Mouse (Mus musculus): Measurements from ENCODE around the gene Etv1. TPM values are rescaled to one million over a fixed set of nuclear protein-coding genes. Genes with fewer than 3 reads are reported as not detected.
A peak's percentile ranks its signal among the peaks of the same experiment; 100 is the strongest.

The Etv1 gene
- 15.8 and 30.9 TPM in 2 replicates for polyA plus RNA-seq (2014; fragmentation: Nextera tagmentation; extraction: Ambion mirVana)

DNA sequence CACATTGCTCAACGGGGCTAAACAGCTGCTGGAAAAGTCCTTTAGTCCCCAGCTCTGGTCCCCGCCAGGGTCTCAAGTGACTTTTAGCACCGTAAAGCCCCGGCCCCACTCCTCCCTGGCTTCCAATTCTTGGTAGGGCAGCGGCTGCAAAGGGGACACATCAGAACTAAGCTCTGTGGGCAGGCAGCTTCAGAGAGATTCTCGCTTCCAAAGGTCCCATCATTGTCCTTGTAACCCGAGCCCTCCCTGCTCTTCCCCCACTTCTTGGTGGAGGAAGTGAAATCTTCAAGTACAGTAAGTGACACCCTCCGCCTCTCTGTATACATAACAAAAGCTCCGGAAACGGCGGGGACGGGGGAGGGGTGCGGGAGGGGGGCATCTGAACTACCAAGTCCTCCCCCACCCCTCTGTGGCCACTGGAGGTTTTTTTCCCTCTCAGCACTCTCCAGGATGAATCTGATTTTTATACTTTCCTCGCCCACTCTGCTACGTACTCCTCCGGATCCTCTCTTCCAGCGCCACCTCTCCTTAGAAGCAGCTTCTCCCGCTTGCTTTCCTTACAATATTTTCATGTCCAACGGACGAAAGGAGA lies at the start of gene Etv1:
TSS of gene Etv1 (plus strand) at position 195 of the 592 bp plus-strand sequence.
- peak within 1 kb of the TSS; percentile 58 for H3K9ac ChIP-seq (replicated peaks; ENCODE audit: low read depth, low read length)
- H3K36me3 ChIP-seq (ENCODE audit: control insufficient read depth, insufficient read depth, low read length), result no peaks in the 10 kb centered on the region
- no peaks in the 10 kb centered on the region for H3K4me1 ChIP-seq (ENCODE audit: control insufficient read depth, insufficient read depth, low read length)
- no peaks in the 10 kb centered on the region for H3K9me3 ChIP-seq (ENCODE audit: control insufficient read depth, low read length)
- no peaks in the 10 kb centered on the region for H3K27me3 ChIP-seq (ENCODE audit: control insufficient read depth, insufficient read depth, low read length)
- WGBS, result under 1% methylated on average over 20 of the region's 20 CpGs
- peak; percentile 41 for ATAC-seq (ENCODE audit: low read depth)
- H3K4me3 ChIP-seq (ENCODE audit: low read depth, low read length), result peak within 1 kb of the TSS; percentile 43
- peak within 1 kb of the TSS; percentile 72 for H3K27ac ChIP-seq (ENCODE audit: low read depth, low read length)
- peak within 1 kb of the TSS; percentile 99 for H3K4me2 ChIP-seq (ENCODE audit: low read depth, low read length)

DNA sequence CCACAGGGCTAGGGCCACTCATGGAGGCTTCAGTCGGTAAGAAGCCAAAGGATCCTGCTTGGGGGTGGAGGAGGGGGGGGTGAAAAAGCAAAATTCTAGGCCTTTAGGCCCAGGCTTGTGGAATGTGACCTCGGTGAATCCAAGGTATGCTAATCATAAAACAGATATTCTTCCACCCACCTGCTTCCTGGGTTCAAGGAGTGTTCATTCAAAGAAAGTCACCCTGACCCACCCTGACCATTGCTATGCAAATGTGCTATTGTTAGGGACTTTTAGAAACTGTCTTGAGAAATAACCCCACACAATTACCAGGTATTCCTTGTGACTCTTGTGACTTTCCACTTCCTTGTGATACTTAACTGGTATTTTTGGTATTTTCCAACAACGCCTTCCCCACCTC lies 49.5 kb upstream of the Etv1 start:
- Histone ChIP-seq H3K27me3 (ENCODE audit: control insufficient read depth, insufficient read depth, low read length) (no peaks in the 10 kb centered on the region), H3K9me3 (ENCODE audit: control insufficient read depth, low read length) (no peaks in the 10 kb centered on the region), H3K4me2 (ENCODE audit: low read depth, low read length) (no peak overlapping the region), H3K9ac (replicated peaks; ENCODE audit: low read depth, low read length) (no peak overlapping the region), H3K27ac (ENCODE audit: low read depth, low read length) (no peak overlapping the region), H3K36me3 (ENCODE audit: control insufficient read depth, insufficient read depth, low read length) (no peaks in the 10 kb centered on the region), H3K4me1 (ENCODE audit: control insufficient read depth, insufficient read depth, low read length) (no peaks in the 10 kb centered on the region), H3K4me3 (ENCODE audit: low read depth, low read length) (no peak overlapping the region)
- 74% methylated on average over 3 of the region's 3 CpGs for WGBS
- ATAC-seq (ENCODE audit: low read depth), result no peak

DNA sequence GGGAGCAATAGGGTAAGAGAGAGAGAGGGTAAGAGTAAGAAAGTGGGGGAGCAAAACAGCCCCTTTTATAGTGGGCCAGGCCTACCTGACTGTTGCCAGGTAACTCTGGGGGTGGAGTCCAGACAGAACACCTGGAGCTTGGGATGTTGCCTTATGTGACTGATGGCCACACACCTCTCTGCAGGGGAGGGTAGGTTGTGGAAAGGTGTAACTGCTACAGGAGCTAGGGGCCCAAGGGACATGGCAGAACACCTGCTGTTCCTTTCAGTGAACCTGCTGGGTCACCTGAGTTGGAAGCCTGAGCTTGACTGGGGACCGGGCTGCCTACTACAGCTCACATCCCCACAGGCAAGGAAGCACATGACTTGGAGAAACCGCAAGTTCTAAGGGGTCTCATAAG lies 48.4 kb upstream of the Etv1 start:
- H3K9me3 ChIP-seq (ENCODE audit: control insufficient read depth, low read length), result no peaks in the 10 kb centered on the region
- H3K4me1 ChIP-seq (ENCODE audit: control insufficient read depth, insufficient read depth, low read length), result no peaks in the 10 kb centered on the region
- H3K4me3 ChIP-seq (ENCODE audit: low read depth, low read length), result no peak overlapping the region
- no peaks in the 10 kb centered on the region for H3K36me3 ChIP-seq (ENCODE audit: control insufficient read depth, insufficient read depth, low read length)
- no peaks in the 10 kb centered on the region for H3K27me3 ChIP-seq (ENCODE audit: control insufficient read depth, insufficient read depth, low read length)
- no peak overlapping the region for H3K9ac ChIP-seq (replicated peaks; ENCODE audit: low read depth, low read length)
- no peak overlapping the region for H3K27ac ChIP-seq (ENCODE audit: low read depth, low read length)
- no peak overlapping the region for H3K4me2 ChIP-seq (ENCODE audit: low read depth, low read length)
- no peak for ATAC-seq (ENCODE audit: low read depth)
- WGBS, result 96% methylated on average over 2 of the region's 2 CpGs

DNA sequence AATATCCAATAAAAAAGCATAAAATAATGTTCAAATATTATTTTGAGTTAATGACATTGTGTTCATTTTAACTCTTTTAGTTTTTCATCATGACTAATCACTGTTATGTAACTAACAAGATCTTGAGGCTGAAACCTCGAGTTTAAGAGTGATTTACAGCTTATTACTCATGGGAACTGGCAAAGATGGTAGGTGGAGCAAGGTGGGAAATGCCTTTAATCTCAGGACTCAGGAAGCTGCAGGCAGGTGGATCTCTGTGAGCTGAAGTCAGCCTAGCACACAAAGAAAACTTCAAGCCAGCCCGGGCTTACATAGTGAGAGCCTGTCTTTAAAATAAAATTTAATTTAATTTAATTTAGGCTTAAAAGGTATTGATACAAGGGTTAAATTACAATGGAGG lies 19.9 kb upstream of the Etv1 start:
- H3K9me3 ChIP-seq (ENCODE audit: control insufficient read depth, low read length), result no peaks in the 10 kb centered on the region
- 49% methylated on average over 2 of the region's 2 CpGs for WGBS
- no peak overlapping the region for H3K27ac ChIP-seq (ENCODE audit: low read depth, low read length)
- H3K9ac ChIP-seq (replicated peaks; ENCODE audit: low read depth, low read length), result no peak overlapping the region
- no peak overlapping the region for H3K4me3 ChIP-seq (ENCODE audit: low read depth, low read length)
- no peaks in the 10 kb centered on the region for H3K36me3 ChIP-seq (ENCODE audit: control insufficient read depth, insufficient read depth, low read length)
- ATAC-seq (ENCODE audit: low read depth), result no peak
- no peaks in the 10 kb centered on the region for H3K27me3 ChIP-seq (ENCODE audit: control insufficient read depth, insufficient read depth, low read length)
- H3K4me1 ChIP-seq (ENCODE audit: control insufficient read depth, insufficient read depth, low read length), result no peaks in the 10 kb centered on the region
- no peak overlapping the region for H3K4me2 ChIP-seq (ENCODE audit: low read depth, low read length)

DNA sequence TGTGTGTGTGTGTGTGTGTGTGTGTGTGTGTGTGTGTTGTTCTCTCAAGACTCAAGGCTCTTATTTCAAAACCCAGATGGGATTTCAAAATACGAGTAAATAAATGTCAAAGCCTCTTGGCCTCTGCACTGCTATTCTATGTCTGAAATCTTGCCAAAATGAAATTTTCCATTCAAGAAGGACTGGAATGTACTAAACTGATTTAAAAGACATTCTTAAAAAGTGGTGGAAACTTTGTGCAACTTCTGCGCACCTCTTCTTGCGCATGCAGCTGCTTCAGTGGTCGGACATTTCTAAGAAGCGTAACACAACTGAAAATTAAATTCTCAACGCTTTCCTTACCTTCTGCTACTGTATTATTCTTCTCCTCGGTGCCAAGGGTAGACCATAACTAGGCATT lies 1.9 kb upstream of the Etv1 start:
- Histone ChIP-seq H3K4me3 (ENCODE audit: low read depth, low read length) (no peak overlapping the region), H3K4me1 (ENCODE audit: control insufficient read depth, insufficient read depth, low read length) (no peaks in the 10 kb centered on the region), H3K9me3 (ENCODE audit: control insufficient read depth, low read length) (no peaks in the 10 kb centered on the region), H3K4me2 (ENCODE audit: low read depth, low read length) (peak overlapping the region; percentile 99; the same call in 1 of the 2 replicates), H3K36me3 (ENCODE audit: control insufficient read depth, insufficient read depth, low read length) (no peaks in the 10 kb centered on the region), H3K27ac (ENCODE audit: low read depth, low read length) (no peak overlapping the region), H3K27me3 (ENCODE audit: control insufficient read depth, insufficient read depth, low read length) (no peaks in the 10 kb centered on the region), H3K9ac (replicated peaks; ENCODE audit: low read depth, low read length) (no peak overlapping the region)
- ATAC-seq (ENCODE audit: low read depth), result no peak
- 76% methylated on average over 7 of the region's 7 CpGs for WGBS

DNA sequence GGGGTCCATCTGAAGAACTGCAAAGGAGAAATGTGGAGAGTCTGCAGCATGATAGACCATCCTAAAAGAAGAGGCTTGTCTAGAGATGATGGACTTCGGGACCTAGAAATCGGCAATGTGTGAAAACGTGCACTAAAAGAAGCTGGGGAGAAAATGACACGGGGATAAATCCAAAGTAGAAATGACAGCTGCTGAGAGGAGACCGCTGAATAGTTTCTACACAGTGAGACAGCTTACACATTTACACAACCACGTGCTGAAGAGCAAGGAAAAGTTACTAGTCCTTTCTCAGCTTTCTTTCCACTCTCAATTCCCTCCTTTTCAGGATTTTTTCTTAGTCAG lies 1.3 kb upstream of the Etv1 start:
- no peaks in the 10 kb centered on the region for H3K4me1 ChIP-seq (ENCODE audit: control insufficient read depth, insufficient read depth, low read length)
- no peak for ATAC-seq (ENCODE audit: low read depth)
- no peaks in the 10 kb centered on the region for H3K27me3 ChIP-seq (ENCODE audit: control insufficient read depth, insufficient read depth, low read length)
- WGBS, result 8% methylated on average over 6 of the region's 6 CpGs
- no peak overlapping the region; the same call in 1 of the 2 replicates for H3K9ac ChIP-seq (replicated peaks; ENCODE audit: low read depth, low read length)
- no peak overlapping the region for H3K27ac ChIP-seq (ENCODE audit: low read depth, low read length)
- H3K36me3 ChIP-seq (ENCODE audit: control insufficient read depth, insufficient read depth, low read length), result no peaks in the 10 kb centered on the region
- H3K4me3 ChIP-seq (ENCODE audit: low read depth, low read length), result peak overlapping the region; percentile 43
- no peaks in the 10 kb centered on the region for H3K9me3 ChIP-seq (ENCODE audit: control insufficient read depth, low read length)
- peak overlapping the region; percentile 99 for H3K4me2 ChIP-seq (ENCODE audit: low read depth, low read length)

DNA sequence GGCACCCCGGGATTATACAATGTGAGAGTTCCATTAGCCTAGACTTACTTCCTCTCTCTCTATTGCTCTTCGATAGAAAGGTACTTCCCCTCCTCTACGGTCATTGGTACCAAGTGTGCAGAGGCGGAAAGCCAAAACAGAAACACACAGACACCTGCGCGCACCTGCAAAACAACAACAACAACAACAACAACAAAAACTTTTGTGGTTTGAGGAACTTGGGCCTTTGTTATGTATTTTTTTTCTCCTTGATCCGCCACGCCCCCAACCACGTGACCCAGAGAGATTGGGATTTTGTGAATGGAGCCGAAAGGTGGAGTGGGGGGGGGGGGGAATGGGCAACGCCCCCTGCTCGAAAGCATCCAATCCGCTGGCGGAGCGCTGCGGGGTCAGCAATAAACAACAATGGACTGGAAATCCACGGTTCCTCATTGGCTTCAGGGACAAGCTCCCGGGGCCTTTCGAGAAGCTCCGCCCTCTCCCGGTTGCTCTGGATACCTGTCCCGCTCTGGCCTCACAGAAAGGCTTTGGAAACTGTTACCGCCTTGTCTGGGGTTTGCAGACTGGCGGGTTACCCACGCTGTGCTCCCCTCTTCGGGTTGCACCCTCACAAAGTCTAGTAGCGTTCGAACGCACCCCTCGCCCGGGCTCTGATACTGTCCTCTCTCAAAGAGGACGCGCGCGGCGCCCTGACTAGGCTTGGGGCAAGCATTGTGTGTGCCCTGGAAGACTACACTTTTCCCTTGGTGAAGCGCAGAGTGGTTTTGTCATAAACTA lies 693 bp upstream of the Etv1 start:
- WGBS, result 0% methylated on average over 37 of the region's 37 CpGs
- no peaks in the 10 kb centered on the region for H3K4me1 ChIP-seq (ENCODE audit: control insufficient read depth, insufficient read depth, low read length)
- H3K4me2 ChIP-seq (ENCODE audit: low read depth, low read length), result peak overlapping the region; percentile 99
- no peaks in the 10 kb centered on the region for H3K9me3 ChIP-seq (ENCODE audit: control insufficient read depth, low read length)
- peak overlapping the region; percentile 58 for H3K9ac ChIP-seq (replicated peaks; ENCODE audit: low read depth, low read length)
- no peaks in the 10 kb centered on the region for H3K27me3 ChIP-seq (ENCODE audit: control insufficient read depth, insufficient read depth, low read length)
- peak overlapping the region; percentile 72 for H3K27ac ChIP-seq (ENCODE audit: low read depth, low read length)
- no peaks in the 10 kb centered on the region for H3K36me3 ChIP-seq (ENCODE audit: control insufficient read depth, insufficient read depth, low read length)
- peak overlapping the region; percentile 43 for H3K4me3 ChIP-seq (ENCODE audit: low read depth, low read length)
- ATAC-seq (ENCODE audit: low read depth), result peak; percentile 97

DNA sequence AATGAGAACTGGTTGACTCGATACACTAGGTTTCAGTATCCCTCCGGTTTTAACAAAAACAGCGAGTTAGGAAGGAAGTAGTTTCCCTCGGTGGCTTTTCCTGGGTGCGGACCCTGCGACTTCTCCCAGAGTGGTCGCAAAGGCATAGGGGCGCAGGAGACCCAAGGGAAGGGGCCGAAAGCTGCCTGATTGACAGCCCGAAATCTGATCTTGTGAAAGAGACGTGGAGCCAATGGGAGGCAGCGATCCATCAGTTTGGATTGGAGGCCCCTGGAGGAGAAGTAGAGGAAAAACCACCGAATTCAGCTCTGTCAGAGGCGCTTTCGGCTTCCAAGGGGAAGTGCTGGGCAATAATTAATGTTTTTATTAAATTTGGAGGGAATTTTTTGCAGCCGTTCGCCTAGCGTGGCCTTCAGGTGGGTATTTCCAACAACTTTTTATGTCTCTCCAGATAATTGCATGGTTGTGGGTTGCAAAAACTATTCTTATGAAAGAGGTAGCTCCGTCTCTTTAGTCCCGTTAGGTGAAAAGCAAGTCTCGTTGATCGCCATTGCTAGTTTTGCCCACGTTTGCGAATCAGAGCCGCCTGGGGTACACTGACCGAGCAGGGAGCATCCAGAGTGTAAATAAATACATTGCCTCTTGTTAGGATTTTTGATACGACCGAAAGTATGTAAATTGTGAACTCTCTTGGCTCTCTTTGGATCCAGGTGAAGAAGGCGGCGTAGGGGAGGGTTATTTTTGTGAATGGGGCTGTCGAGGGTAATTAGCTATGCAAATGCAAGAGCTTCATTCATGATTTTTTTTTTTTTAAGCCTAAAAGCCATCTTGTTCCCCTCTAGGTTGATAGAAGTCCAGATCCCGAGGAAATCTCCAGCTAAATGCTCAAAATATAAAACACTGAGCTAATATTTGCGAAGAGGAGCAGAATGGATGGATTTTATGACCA lies 1.1 kb downstream of the Etv1 start:
- no peaks in the 10 kb centered on the region for H3K27me3 ChIP-seq (ENCODE audit: control insufficient read depth, insufficient read depth, low read length)
- H3K9ac ChIP-seq (replicated peaks; ENCODE audit: low read depth, low read length), result peak overlapping the region; percentile 58; the same call in 1 of the 2 replicates
- WGBS, result under 1% methylated on average over 33 of the region's 33 CpGs
- H3K4me2 ChIP-seq (ENCODE audit: low read depth, low read length), result peak overlapping the region; percentile 99
- peak; percentile 28; the same call in 1 of the 2 replicates for ATAC-seq (ENCODE audit: low read depth)
- peak overlapping the region; percentile 43 for H3K4me3 ChIP-seq (ENCODE audit: low read depth, low read length)
- no peaks in the 10 kb centered on the region for H3K9me3 ChIP-seq (ENCODE audit: control insufficient read depth, low read length)
- no peaks in the 10 kb centered on the region for H3K4me1 ChIP-seq (ENCODE audit: control insufficient read depth, insufficient read depth, low read length)
- H3K36me3 ChIP-seq (ENCODE audit: control insufficient read depth, insufficient read depth, low read length), result no peaks in the 10 kb centered on the region
- peak overlapping the region; percentile 72 for H3K27ac ChIP-seq (ENCODE audit: low read depth, low read length)

All from neural tube, embryonic 14.5 days (tissue).